Mouse (Mus musculus) heart, embryonic 16.5 days (tissue): ENCODE measurements around the gene Ankrd52. TPM values are rescaled to one million over a fixed set of nuclear protein-coding genes. Genes with fewer than 3 reads are reported as not detected.

Experiments
- ATAC-seq: fragments of 200-750 bp; cut with Nextera tagmentation; replicated peaks from 2 replicates; pipeline ENCODE4 v1.8.0; 2017; ENCODE audit warnings: moderate number of reproducible peaks; ENCODE audit not compliant: insufficient read depth, low FRiP score; ENCODE audit errors: extremely low read depth
- H3K27ac ChIP-seq: fragments of 300-500 bp; sonication (generic); 2 replicates; pipeline ENCODE4 v1.5.1; 2014; ENCODE audit warnings: mild to moderate bottlenecking, low read length, control low read depth, moderate library complexity
- H3K27me3 ChIP-seq: fragments of 300-500 bp; sonication (generic); 2 replicates; pipeline ENCODE4 v1.6.1; 2014; ENCODE audit warnings: low read length, mixed read lengths; ENCODE audit not compliant: control insufficient read depth, insufficient read depth
- H3K36me3 ChIP-seq: fragments of 300-500 bp; sonication (generic); 2 replicates; pipeline ENCODE4 v1.6.1; 2014; ENCODE audit not compliant: control insufficient read depth, insufficient read depth
- H3K4me1 ChIP-seq: fragments of 300-500 bp; sonication (generic); 2 replicates; pipeline ENCODE4 v1.6.1; 2014; ENCODE audit warnings: low read length, mixed read lengths; ENCODE audit not compliant: control insufficient read depth, insufficient read depth
- H3K4me2 ChIP-seq: fragments of 300-500 bp; sonication (generic); 2 replicates; pipeline ENCODE4 v1.6.1; 2014; ENCODE audit warnings: low read depth, mild to moderate bottlenecking, control low read depth, low read length
- H3K4me3 ChIP-seq: fragments of 300-500 bp; sonication (generic); 2 replicates; pipeline ENCODE4 v1.5.1; 2014; ENCODE audit warnings: mild to moderate bottlenecking, control low read depth, low read length
- H3K9ac ChIP-seq: fragments of 300-500 bp; sonication (generic); 2 replicates; pipeline ENCODE4 v1.6.1; 2014; ENCODE audit warnings: low read length, control low read depth
- H3K9me3 ChIP-seq: fragments of 300-500 bp; sonication (generic); replicated peaks from 2 replicates; pipeline ENCODE4 v1.6.1; 2016; ENCODE audit warnings: low read length; ENCODE audit not compliant: control insufficient read depth
- WGBS: fragments of 180-500 bp; shearing (Covaris S2); extraction: QIAGEN DNeasy Blood & Tissue Kit; methylation state at CpG from one replicate; pipeline ENCODE4 v1.1.7; 2014; 5-methylcytosine and 5-hydroxymethylcytosine counted together
- microRNA-seq: library from miRNA; unstranded; fragments of <30 nt; microRNA quantifications from one replicate; pipeline ENCODE4, GENCODE M21; 2017
- polyA plus RNA-seq: library from polyadenylated mRNA; unstranded; fragments of >200 nt; fragmentation: Nextera tagmentation; extraction: Ambion mirVana; gene quantifications from 2 replicates; pipeline ENCODE4 v1.2.1, GENCODE M21; 2015

Ankrd52 gene
- polyA plus RNA-seq, 1 experiment from 2014 or later = 8.1 TPM

DNA sequence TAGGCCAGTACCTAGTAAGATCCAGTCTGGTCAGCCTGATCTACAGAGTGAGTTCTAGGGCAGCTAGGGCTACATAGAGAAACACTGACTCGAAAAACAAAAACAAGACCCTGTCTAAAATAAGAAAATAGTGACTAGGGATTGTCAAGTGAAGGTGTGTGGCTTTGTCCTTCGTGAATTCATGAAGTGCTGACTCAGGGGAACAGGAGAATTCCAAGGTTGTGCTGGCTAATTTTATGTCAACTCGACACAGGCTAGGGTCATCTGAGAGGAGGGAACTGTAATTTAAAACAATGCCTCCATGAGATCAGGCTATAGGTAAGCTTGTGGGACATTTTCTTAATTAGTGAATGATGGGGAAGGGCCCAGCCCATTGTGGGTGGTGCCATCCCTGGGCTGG lies 77.6 kb downstream of the Ankrd52 start:
- Histone ChIP-seq H3K27me3 (no peaks in the 10 kb centered on the region), H3K9ac (no peak overlapping the region), H3K4me3 (no peak overlapping the region), H3K4me1 (no peaks in the 10 kb centered on the region), H3K27ac (no peak overlapping the region), H3K36me3 (no peaks in the 10 kb centered on the region), H3K4me2 (no peak overlapping the region), H3K9me3 (no peaks in the 10 kb centered on the region)
- WGBS = 71% methylated on average over 3 of the region's 3 CpGs
- no peak for ATAC-seq

DNA sequence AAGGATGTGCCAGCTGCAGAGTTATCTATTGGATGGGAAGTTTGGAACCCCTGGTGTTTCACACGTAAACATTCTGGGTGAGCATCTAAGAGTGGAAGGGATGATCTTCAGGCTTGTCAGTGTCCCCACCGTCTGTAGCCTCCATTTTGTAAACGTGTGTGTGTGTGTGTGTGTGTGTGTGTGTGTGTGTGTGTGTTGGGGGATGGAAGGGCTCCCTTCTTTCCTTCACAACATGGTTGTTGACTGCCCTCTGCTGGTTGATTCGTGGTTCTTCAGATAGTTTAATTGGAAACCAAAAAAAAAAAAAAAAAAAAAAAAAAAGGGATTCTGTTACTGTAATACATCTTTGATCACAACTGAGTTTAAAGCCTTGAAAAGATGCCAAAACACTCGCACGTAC lies 78.4 kb downstream of the Ankrd52 start:
- Histone ChIP-seq H3K9ac (peak overlapping the region; percentile 1; the same call in 1 of the 2 replicates), H3K9me3 (no peaks in the 10 kb centered on the region)
- 4% methylated on average over 6 of the region's 6 CpGs for WGBS

DNA sequence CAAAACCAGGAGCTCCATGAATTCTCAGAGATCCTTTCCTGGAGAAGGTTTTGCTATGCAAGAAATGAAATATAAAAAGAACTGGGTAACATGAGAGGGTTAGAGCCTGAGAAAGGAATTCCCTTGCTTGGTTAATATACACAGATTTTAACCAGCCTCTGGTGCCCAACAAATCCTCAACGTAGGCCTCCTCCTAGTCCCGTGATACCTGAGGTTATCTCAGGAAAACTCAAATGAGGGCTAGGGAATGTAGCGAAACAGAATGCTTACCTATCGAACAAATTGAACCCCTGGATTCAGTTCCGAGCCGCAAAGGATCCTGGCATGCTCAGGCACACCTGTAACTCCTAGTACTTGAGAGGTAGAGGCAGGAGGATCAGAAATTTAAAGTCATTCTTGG lies 80.8 kb downstream of the Ankrd52 start:
- Histone ChIP-seq H3K4me1 (peaks cover 11% of the 10 kb centered on the region), H3K9me3 (no peaks in the 10 kb centered on the region), H3K9ac (no peak overlapping the region), H3K4me3 (peak overlapping the region; percentile 73; the same call in 1 of the 2 replicates), H3K27ac (no peak overlapping the region), H3K4me2 (no peak overlapping the region), H3K36me3 (peaks cover 7% of the 10 kb centered on the region), H3K27me3 (no peaks in the 10 kb centered on the region)
- no peak for ATAC-seq
- 92% methylated on average over 6 of the region's 6 CpGs for WGBS

More for the DNA sequence above, 78.4 kb downstream of the Ankrd52 start:
- Histone ChIP-seq H3K4me1 (peaks cover 4% of the 10 kb centered on the region), H3K4me2 (peak overlapping the region; percentile 32), H3K27me3 (no peaks in the 10 kb centered on the region), H3K36me3 (no peaks in the 10 kb centered on the region), H3K27ac (no peak overlapping the region), H3K4me3 (0 out of 2 replicates have a peak overlapping the region, but pooled peaks have one; percentile 1)
- no peak for ATAC-seq

Small RNA genes lying within 50 kb of the gene (microRNA-seq; reads per million reads assigned to microRNA genes)
- gene Gm25361 (not detected), gene Gm26308 (not detected), gene Mir6914 (not detected), gene Mir6915 (1.2 reads per million), gene Mir8105 (0.59 reads per million)

Other genes with a start within 250 kb of the Ankrd52 start
- gene Rbms2, start 196.8 kb upstream of the Ankrd52 start, polyA plus RNA-seq = 35.8 and 37.7 TPM in 2 replicates
- 0.88 and 1.0 TPM in 2 replicates for gene Gls2, start 182.7 kb upstream of the Ankrd52 start, polyA plus RNA-seq
- gene Spryd4, start 165.3 kb upstream of the Ankrd52 start, polyA plus RNA-seq = 45.1 and 46.1 TPM in 2 replicates
- gene Mip, start 151.3 kb upstream of the Ankrd52 start, polyA plus RNA-seq = not detected in 2 replicates
- gene Timeless, start 145.1 kb upstream of the Ankrd52 start, polyA plus RNA-seq = 29.6 and 30.4 TPM in 2 replicates
- gene Apon, start 123.0 kb upstream of the Ankrd52 start, polyA plus RNA-seq = 0.17 TPM in 1 of 2 replicates, not detected in the other
- 0.15 and 0.26 TPM in 2 replicates for gene Apof, start 108.4 kb upstream of the Ankrd52 start, polyA plus RNA-seq
- gene Stat2, start 106.6 kb upstream of the Ankrd52 start, polyA plus RNA-seq = 11.3 and 11.8 TPM in 2 replicates
- gene Il23a, start 78.4 kb upstream of the Ankrd52 start, polyA plus RNA-seq = 4.3 and 6.0 TPM in 2 replicates
- 26.1 and 28.1 TPM in 2 replicates for gene Pan2, start 73.8 kb upstream of the Ankrd52 start, polyA plus RNA-seq
- gene Cnpy2, start 54.7 kb upstream of the Ankrd52 start, polyA plus RNA-seq = 184 and 195 TPM in 2 replicates
- gene Cs, start 39.4 kb upstream of the Ankrd52 start, polyA plus RNA-seq = 567 and 572 TPM in 2 replicates
- gene Coq10a, start 8.1 kb upstream of the Ankrd52 start, polyA plus RNA-seq = 13.4 and 19.4 TPM in 2 replicates
- 0.41 TPM in 1 of 2 replicates, not detected in the other for gene Slc39a5, start 24.1 kb downstream of the Ankrd52 start, polyA plus RNA-seq
- 55.9 and 60.4 TPM in 2 replicates for gene Nabp2, start 34.4 kb downstream of the Ankrd52 start, polyA plus RNA-seq
- 29.9 and 31.7 TPM in 2 replicates for gene Rnf41, start 34.5 kb downstream of the Ankrd52 start, polyA plus RNA-seq
- gene Smarcc2, start 82.1 kb downstream of the Ankrd52 start, polyA plus RNA-seq = 54.9 and 57.5 TPM in 2 replicates
- 945 and 1,125 TPM in 2 replicates for gene Myl6, start 117.0 kb downstream of the Ankrd52 start, polyA plus RNA-seq
- 4.2 and 4.4 TPM in 2 replicates for gene Myl6b, start 121.6 kb downstream of the Ankrd52 start, polyA plus RNA-seq
- 22.5 and 25.7 TPM in 2 replicates for gene Esyt1, start 148.8 kb downstream of the Ankrd52 start, polyA plus RNA-seq
- 8.4 and 9.5 TPM in 2 replicates for gene Zc3h10, start 170.7 kb downstream of the Ankrd52 start, polyA plus RNA-seq
- gene Rpl41, start 172.2 kb downstream of the Ankrd52 start, polyA plus RNA-seq = 1,776 and 2,205 TPM in 2 replicates
- 125 and 150 TPM in 2 replicates for gene Pa2g4, start 188.9 kb downstream of the Ankrd52 start, polyA plus RNA-seq
- 3.9 and 5.4 TPM in 2 replicates for gene Erbb3, start 212.5 kb downstream of the Ankrd52 start, polyA plus RNA-seq
- 316 and 332 TPM in 2 replicates for gene Rps26, start 249.6 kb downstream of the Ankrd52 start, polyA plus RNA-seq